Mouse (Mus musculus) heart, adult 8-10 months (tissue): ENCODE measurements around the gene A430005L14Rik. TPM values are rescaled to one million over a fixed set of nuclear protein-coding genes. Genes with fewer than 3 reads are reported as not detected.
"Not testable (repeated sequence)": the region's sequence is repeated elsewhere in the genome, so short reads cannot be mapped to it uniquely, and the experiment has no call there.

Experiments used
- DNase-seq: peaks from one replicate; pipeline ENCODE4 v3.0.0; 2022; ENCODE audit warnings: low spot score
- total RNA-seq, 4 experiments: library from RNA; stranded (reverse); gene quantifications; 2 replicates each; pipeline ENCODE4 v1.2.4; 2022

The A430005L14Rik gene
- total RNA-seq, result 10 to 100 TPM; 13.1 to 19.2 (median 14.2) TPM

DNA sequence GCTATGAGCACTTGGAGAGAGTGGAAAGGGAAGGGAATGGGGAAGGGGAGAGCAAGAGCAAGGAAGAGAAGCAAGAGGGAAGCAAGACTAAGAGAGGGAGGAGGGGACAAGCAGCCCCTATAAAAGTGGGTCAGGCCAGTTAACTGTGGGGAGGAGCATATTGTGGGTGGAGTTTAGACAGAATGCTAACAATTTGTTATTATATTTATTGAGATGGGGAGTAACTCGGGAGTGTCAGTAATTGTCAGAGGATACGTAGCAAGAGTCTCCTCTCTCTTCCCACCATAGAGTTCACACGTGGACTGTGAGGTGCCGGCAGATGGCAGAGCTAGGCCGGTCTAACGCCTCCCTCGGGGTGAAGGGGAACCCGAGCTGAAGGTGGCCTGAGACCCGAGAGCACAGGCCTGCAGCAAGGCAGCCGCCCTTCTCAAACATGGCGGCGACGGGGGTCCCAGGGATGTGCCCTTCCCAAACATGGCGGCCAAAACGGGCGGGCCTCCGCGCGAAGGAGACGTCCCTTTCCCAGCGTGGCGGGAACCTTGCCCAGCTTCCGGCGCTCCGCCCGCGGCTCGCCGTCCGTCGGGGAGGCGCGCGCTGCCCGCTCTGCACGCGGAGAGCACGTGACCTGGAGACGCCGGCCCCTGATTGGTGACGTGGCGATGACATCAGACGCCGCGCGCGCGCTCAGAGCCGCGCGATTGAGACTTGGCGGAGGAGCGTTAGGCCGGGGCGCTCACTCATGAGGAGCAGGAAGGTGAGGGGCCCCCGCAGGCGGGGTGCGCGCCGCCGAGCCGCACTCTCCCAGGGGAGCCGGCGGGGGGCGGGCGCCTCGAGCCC is at the start of gene A430005L14Rik:
Gene A430005L14Rik, plus strand, starts transcription at position 669 of the 837 bp plus-strand sequence.
- peak; percentile 95 for DNase-seq

DNA sequence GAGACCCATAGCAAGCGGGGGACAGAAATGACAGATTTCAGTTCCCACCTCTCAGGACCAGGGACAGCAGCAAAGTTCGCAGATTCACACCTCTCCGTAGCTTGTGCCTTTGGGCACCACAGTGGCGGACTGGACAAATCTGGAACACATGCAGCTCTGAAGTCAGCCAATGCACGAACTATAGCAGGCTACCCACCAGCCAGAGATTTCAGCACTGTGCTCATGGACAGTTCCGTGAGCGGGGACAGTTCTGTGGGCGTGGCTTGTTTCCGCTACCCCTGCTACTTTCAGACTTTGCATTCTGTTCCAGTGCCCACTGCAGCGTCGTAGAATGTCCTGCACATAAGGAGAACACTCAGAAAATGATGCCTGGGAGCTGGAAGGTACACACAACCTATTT is 49.5 kb upstream of the A430005L14Rik start:
- no peak for DNase-seq

DNA sequence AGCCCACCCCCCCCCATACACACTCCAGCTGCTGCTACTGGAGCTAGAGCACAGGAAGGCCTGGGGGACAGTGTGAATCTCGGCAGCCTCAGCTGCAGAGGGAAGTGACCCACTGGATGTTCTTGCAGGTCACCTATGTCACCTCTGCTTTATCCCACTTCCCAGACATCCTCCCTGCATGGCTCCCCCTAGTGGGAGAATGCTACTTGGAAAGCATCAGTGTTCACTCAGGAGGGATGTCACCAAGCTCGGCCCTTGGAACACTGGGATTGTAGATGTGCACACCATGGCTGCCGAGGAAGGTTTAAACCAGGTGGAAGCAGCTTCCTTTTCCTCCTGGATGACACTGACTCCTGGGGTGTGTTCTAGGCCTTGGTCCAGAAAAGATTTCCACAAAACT is 43.4 kb upstream of the A430005L14Rik start:
- DNase-seq, result no peak

DNA sequence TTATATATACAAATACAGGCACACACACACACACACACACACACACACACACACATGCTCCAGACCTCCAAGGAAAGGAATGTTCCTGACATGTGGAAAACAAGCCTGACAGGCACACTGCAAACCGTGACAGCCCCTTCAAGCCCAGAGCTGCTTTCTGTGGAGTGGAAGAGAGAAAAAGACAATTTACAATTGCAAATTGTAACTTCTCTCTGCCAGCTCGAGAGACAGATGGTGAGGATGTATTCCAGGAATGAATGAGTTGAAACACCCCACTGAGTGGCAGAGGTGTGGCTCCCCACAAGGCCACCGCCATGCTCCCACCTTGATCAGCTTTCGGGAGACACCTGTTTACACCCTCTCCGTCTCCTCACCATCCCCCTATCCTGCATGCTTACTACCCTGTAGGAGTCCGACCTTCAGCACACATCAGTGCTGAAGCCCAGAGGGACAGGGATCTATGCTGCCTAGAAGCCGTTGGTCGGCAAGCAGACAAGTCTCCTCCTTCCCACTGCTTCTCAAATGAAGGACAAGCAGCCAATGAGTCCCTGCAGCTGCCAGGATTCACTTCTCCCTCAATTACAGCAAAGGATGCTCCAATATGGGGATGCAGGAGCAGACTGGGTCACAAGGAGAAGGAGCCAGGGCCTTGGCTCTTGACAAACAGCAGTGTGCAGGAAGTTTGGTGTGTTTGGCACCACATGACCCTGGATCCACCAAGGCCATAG is 39.1 kb upstream of the A430005L14Rik start:
- DNase-seq, result no peak

DNA sequence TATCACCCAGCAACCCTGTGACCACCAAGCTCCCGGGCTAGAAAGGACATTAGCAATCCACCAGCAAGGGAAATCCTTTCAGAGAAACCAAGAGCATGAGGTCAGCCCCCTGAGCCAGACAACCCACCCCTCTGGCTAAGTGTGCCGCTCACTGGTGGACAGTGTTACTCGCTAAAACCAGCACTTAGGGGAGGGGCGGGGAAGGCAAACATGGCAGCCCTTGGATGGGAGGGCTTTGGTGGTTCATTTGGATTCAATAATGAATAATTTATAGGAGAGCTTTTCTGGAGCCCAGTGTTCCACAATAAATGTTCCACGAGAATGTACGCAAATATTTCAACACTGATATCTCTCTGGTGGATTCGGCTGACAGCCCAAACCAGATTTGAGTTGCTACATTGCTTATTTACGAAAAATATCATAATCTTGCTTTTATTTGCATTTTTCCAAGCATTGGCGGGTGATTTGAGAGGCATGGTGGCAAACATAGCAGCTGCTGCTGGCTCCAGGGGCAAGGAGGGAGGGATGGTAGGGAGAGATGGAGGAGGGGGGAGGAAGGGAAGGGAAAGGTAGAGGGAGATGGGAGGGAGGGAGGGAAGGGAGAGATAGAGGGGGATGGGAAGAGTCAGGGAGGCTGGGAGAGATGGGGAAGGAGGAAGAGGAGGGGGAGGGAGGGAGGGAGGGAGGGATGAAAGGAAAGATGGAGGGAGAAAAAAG is 36.4 kb upstream of the A430005L14Rik start:
- DNase-seq, result no peak

DNA sequence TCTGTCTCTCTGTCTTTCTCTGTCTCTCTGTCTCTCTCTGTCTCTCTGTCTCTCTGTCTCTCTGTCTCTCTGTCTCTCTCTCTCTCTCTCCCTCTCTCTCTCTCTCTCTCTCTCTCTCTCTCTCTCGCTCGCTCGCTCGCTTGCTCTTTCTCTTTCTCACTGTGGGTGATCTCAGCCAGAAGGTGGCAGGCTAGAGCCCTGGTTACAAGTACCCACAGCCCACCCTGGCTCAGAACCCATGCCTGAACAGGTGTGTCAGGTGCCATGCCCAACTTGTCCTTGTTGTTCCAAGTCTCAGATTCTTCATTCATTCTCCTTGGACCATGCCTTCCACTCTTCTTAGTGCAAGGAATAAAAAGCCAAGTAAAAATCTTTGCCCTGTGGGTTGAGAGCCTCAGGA is 34.9 kb upstream of the A430005L14Rik start:
- DNase-seq, result not testable (repeated sequence)

DNA sequence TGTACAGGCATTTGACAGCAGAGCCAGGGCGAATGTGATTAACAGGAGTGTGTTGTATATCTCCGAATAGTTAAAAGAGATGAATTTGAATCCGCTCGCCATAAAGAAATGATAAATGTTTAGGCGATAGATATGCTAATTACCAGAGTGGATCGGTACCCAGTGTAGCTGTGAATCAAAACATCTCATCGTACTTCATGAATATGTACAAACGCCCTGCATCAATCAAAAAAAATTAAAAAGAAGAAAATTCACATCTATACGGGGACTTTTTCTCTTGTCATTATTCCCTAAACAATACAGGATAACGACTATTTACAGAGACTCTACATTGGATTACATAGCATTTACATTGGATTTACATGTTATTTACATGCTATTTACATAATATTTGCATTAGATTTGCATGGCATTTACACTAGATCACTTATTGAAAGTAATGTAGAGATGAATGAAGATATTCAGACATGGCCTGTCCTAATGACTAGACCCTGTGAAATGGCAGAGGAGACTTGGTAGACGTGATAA is 28.2 kb upstream of the A430005L14Rik start:
- no peak for DNase-seq

DNA sequence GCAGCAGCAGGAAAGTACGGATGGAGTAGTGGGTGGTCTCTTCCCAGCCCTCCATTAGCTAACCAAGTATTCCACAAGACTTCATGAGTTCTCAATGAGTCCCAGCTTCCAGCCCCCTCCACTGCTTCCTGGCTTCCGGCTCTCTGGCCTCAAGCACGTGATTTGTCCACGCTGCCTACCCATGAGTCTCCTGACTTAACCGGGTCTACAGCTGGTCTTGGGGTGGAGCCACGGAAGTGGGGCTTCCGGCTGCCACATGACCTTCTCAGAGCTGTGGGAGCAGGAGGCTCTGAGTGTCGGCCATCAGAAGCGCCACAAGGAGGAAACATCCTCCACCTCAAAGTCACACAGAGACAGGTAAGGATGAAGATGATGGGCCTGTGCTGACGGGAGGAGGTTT is 27.6 kb upstream of the A430005L14Rik start:
- DNase-seq, result no peak

DNA sequence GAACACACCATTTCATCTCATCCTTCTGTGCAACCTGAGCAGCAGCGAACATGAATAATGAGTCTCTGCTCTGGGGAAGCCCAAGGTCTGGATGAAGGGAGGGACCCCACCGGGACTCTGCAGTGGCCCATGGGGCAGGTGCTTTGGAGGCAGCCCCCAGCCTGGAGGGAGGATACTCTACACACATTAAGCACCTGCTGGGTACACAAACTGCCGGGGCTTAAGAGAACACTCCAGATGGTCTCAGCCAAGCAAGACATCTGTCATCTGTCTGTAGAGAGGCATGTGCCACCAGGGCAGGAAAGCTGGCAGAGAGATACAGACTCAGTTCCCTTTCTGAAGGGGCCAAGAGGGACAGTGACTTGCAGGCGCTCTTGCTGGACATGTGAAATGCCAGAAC is 27.1 kb upstream of the A430005L14Rik start:
- no peak for DNase-seq

DNA sequence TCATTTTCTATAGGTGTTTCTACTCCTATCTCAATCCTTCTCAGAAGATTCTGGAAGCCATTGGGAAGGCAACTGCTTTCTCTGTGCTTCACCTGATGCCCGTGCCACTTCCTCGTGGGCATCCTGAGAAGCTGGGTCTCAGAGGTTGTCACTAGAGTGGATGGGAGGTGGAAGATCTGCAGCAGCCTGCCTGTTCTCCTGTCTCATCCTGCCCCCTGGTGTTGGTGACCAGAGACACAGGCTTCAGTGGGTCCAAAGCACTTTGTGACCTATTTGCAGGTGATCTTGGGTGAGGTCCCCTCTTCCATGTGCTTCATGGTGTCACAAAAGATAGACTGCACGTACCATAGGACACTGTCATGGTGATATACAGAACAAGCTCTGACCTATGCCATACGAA is 13.8 kb upstream of the A430005L14Rik start:
- no peak for DNase-seq

DNA sequence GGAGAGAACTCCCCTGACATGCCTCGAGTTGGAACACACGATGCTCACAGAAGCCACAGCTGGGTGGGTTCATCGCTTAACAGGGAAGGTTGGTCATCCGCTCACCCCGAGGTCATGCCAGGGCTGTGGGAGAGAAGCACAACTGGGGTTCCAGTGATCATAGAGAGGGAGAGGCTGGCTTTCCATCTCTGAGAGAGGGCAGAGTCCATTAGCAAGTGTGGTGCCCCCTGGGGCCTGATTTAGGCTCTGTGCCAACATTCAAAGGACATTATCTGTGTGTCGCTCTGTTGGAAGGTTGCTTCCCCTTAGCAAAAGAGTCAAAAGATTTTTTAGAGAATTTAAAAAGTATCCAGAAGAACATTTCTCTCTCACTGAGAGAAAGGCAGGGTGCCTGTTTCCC is 12.8 kb upstream of the A430005L14Rik start:
- DNase-seq, result no peak

DNA sequence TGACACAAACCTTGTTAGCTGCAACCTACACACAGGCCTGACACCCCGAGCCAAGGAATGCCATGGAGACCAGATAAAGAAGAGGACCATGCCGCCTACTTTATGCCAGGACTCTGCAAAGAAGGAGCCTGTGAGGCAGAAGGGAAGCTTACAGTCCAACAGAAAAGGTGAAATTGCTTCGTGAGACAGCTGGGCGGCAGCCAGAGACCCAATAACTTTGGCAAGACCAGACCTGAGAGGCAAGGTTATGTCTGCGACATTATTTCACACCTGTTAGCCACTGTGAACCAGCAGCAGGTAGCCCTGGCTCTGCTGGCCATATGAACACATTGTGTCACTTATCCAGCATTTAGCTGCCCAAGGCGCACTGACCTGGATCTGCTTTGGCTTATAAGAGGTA is 11.3 kb upstream of the A430005L14Rik start:
- DNase-seq, result no peak

DNA sequence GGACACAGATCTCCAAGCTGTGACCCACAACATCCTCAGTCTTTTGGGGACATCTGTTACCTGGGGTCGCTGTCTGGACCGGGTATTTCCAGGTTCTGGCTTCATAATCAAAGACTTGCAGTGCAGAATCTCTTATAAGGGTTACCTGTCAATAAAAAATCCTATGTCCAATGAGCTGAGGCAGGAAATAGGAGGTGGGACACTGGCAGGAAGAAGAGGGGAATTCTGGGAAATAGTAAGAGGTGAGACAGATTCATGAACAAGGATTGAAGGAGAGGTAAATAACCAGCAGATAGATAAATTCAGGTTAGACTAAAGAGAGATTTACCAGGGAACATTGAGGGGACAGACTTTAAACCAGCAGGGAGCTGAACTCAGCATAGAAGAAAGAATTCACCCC is 6.7 kb upstream of the A430005L14Rik start:
- DNase-seq, result no peak

DNA sequence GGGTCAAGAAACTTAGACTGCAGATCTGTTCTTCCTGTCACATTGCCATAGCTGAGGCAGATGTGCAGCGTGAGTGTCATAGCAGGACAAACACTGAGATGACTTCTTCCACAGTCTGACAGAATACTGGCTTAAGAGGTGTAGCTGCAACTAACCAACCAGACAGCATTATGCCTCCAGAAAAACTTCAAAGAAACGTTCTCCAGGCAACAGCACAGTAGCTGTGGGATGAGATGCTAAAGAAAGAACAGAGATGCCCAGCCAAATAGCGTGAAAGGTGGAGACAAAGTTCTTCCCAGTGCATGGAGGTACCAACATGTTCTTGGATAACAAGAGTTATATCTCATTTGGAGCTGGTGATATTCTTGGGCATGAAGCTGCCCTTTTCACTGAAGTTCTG is 5.9 kb upstream of the A430005L14Rik start:
- DNase-seq, result no peak

DNA sequence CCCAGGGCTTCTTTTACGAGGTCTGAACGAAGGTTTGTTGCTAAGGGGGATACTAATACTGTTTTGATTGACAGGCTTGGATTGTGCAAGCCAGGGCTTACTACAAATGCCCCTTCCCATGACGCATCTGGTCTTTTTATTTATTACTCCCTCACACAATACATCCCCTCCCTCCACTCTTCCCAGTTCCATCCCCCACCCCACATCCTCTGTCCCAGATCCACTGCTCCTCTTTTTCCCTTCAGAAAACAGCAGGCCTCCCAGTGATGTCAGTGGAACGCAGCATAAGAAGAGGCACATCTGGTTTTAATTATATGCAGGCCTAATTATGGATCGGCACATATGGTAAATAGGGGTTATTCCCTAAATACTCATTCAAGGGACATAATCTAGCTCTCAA is 5.3 kb upstream of the A430005L14Rik start:
- no peak for DNase-seq

DNA sequence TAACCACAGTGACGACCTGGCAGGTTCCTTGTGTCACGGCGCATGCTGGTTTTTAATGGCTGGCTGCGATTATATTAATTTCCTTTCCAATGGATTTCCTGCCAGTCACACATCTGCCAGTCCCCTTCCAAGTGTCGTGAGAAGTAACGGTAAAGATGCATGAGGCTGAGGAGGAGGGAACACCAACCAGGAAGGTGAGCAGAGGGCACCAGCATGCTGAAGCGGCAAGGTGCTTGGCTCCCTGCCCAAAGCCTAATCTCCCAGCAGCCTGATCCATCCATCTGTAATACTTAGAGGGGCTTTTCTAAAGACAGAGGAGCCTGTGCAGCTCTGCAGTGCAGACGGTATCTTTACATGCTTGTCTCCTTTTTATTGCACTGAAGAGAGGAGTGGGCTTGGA is 1.4 kb upstream of the A430005L14Rik start:
- DNase-seq, result no peak

DNA sequence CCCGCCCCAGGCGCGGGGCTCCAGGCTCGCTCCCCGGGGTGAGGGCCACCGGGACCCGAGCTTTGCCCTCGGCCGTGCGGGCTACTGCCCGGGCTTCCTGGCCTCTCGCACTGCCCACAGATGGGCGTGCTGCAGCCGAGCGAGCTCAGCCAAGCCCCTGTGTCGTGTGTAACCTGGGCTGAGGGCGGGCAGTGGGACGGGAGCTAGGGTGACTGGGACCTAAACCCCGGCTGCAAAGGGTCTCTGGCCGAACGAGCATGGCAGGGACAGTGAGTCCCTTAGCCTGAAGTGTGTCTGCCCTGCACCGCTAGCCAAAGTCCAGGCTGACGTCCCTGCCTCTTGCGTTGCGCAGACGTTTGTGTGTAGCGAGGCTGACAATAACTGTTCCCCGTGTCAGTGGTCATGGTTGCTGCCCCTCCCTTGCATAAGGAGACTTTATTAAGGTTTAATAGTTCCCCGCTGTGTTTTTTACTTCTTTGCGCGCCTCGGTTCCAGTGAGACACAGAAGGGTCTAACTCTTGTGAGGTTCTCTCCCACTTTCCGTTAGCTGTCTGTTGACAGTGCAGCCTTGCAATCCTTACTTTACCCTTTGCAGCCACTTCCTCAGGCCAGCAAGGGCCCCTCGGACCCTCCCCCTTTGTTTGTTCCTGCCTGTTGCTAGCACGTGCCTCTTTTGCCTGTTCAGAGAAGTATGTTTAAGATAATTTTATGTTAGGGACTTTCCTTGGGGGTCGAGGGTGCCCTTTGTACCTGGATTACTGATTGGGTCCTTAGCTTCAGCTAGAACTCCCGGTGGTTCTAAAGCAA is 610 bp downstream of the A430005L14Rik start:
- DNase-seq, result peak; percentile 9

DNA sequence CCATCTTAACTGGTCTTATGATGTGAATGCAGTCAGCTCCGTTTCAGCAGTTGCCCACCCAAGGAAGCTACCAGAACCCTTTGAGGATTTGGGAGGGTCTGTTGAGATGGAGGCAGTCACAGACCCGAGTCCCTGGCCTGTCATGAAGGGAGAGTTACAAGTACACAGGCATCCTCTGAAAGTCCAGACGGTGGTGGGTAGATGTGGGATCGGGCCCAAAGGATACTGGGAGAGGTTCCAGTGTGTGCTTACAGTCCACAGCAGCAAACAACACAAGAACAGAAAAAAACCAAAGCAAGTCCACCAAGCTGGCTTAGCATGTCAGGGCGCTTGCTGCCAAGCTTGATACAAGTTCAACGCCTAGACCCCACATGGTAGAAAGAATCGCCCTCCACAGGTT is 5.6 kb downstream of the A430005L14Rik start:
- DNase-seq, result no peak

DNA sequence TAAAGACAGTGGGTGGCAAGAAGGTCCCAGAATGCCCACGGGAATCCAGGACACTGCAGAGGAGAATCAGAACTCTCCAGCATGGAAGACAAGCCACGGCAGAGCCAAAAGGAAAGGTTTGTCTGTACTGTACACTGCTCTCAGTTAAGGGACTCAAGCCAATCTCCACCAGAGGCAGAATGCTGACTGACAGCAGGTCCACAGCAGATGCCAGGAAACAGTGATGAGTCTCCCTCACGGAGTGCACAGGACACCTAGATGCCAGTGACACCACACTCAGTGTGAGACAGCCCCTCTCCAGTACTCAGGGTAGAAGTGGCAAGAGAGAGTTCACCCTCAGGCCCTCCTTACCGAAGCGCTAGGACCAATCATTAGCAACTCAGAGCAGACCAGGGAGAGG is 9.6 kb downstream of the A430005L14Rik start:
- no peak for DNase-seq

DNA sequence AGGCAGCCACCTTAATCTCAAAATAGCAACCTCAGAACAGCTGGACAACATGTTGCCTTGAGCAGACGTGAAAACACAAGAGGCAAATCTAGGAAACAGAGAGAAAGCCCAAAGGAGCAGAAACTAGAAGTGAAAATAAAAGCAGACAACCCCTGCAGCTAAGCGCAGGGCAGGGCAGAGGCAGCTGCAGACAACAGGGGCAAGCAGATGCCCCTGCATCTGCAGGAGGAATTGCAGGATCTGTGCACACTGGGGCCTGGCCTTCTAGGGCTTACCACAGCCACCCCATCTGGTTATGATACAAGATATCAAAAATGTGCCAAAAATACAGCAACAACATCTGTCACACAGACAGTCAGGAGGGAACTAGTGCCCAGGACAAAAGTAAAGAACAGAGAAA is 10.5 kb downstream of the A430005L14Rik start:
- no peak for DNase-seq

DNA sequence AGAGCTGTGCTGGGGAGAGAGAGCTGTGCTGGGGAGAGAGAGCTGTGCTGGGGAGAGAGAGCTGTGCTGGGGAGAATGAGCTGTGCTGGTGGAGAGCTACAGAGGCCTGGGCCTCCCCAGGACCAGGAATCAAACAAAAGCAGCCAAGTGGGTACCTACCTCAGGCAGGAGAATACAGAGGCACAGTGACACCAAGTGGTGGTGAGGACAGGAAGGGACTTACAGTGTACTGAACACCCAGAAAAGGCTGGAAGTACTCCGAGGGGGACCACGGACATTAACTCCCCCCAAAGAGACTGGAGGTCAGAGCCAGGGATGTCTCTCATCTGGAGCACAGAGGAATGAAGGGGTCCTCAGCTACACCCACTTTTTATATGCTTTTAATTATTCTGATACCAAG is 11.0 kb downstream of the A430005L14Rik start:
- no peak for DNase-seq
